Mouse (Mus musculus): ENCODE results near the gene Lamb1. TPM values are rescaled to one million over a fixed set of nuclear protein-coding genes. Genes with fewer than 3 reads are reported as not detected.

Gene Lamb1
- 23.8 TPM for polyA plus RNA-seq (2014; fragmentation: Illumina TruSeq; extraction: RNeasy Lipid Tissue Mini Kit (QIAGEN cat#74804); ENCODE audit: low read depth, low replicate concordance)

DNA sequence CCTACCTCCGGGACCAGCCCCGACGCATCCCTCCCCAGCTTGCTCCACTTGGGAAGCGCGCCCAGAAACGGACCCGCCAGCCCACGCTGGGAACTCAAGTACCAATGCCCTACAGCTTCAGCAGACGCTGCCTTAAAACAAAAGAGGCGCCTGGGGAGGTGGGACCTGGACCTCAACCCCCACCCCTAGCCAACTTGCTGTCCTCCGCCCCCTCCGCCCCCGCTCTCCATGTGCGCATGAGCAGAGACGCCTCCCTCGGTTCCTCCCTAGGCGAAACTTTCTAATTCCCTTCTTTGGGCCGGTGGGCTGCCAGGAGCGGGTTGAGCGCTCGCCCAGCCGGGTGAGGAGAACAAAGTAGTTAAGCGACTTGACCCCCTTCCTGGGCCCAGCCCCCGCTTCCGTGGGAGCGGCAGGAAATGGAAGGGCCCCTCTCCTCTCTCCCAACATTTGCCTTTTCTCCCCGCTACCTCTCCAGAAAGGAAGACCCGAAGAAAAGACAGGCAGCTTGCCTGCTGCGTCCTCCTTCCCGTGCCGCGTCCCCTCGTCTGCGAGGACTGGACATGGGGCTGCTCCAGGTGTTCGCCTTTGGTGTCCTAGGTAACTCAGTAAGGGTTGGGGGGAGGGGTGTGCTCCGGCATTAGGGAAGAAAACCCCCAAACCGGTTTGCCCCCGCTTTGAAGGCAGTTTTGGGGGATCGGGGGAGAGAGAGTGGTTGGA lies at the start of gene Lamb1:
TSS of gene Lamb1 (plus strand) at position 230 of the 717 bp plus-strand sequence.

DNA sequence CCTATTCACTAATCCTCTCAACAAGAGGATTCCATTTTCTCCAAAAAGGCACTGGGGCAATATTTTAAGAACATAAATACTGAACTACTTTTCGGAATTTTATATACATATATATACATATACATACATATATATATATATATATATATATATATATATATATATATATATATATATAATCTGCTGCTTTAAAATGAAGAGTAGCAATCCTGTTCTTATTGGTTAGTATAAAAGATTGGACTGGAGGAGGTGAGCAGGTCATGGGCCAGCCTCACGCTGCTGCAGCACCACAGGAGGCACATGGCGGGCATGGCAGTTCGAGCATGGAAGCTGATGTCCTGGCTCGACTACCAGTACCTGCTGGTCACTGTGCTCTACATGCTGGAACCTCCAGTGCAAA lies 24.6 kb upstream of the Lamb1 start, which contains the start of gene Gm6993:
TSS of gene Gm6993 (plus strand) at position 301 of the 400 bp plus-strand sequence.

DNA sequence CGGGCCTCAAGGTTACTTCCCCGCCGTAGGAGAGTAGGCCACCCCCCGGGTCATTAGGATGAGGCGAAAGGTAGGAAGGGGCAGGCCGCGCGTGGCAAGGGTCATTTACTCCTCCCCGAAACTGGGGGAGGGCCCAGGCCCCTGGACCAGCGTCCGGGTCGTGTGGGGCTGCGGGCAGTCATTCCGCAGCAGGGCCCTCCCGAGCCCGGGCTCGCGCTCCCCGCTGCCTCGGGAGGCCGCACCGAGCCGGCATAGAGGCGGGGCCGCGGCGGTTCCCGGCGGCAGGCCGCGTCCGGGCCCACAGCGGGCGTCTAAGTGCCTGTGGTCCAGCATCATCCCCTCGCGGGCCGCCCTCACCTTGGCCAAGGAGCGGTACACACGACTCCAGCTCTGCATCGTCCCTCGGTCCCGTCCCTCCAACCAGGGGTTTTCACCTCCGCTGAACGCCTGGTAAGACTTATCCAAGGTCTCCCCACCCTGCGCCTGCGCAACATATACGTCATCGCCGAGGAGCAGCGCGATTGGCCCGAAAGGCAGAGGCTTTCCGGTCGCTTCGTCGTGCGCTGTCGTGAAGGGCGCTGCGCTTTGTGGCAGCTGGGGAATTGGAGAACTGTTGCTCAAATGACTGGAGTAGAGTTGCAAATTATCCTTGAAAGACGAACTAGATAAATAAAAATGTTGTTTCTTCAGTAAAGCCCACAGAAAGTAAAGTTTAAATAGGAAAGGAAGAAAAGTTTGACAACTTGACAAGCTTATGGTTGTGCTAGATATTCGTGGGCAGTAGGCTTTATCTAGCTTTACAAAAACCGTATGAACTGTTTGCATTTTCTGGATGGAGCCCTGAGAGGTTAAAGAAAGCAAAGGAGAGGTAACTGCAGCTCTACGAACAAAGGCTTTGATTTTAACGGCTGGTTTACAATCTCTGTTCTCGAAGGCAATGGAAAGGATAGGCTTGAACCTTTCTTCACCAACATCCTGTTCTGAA lies 86.2 kb downstream of the Lamb1 start, which contains the start of gene Dld:
TSS of gene Dld (minus strand) at position 510 of the 985 bp plus-strand sequence.

Other genes starting within 250 kb of the Lamb1 start
- 48.7 TPM for gene Fam110c, start 191.4 kb upstream of the Lamb1 start, polyA plus RNA-seq (2014; fragmentation: Illumina TruSeq; extraction: RNeasy Lipid Tissue Mini Kit (QIAGEN cat#74804); ENCODE audit: low read depth, low replicate concordance)
- gene Gm6993, start 24.5 kb upstream of the Lamb1 start, polyA plus RNA-seq (2014; fragmentation: Illumina TruSeq; extraction: RNeasy Lipid Tissue Mini Kit (QIAGEN cat#74804); ENCODE audit: low read depth, low replicate concordance): not detected
- 508 TPM for gene Dld, start 86.2 kb downstream of the Lamb1 start, polyA plus RNA-seq (2014; fragmentation: Illumina TruSeq; extraction: RNeasy Lipid Tissue Mini Kit (QIAGEN cat#74804); ENCODE audit: low read depth, low replicate concordance)
- gene Slc26a3, start 125.6 kb downstream of the Lamb1 start, polyA plus RNA-seq (2014; fragmentation: Illumina TruSeq; extraction: RNeasy Lipid Tissue Mini Kit (QIAGEN cat#74804); ENCODE audit: low read depth, low replicate concordance): 2,054 TPM
- 31.0 TPM for gene Cbll1, start 234.4 kb downstream of the Lamb1 start, polyA plus RNA-seq (2014; fragmentation: Illumina TruSeq; extraction: RNeasy Lipid Tissue Mini Kit (QIAGEN cat#74804); ENCODE audit: low read depth, low replicate concordance)

Data from sigmoid colon, adult 10 weeks (tissue).